ENCODE assay signal across 9 mouse cellular contexts in genomic region chr17:34079621-34080020, GRCm38 (mm10). TPM values are rescaled to one million over a fixed set of nuclear protein-coding genes. Genes with fewer than 3 reads are reported as not detected.
DNase-seq lines count a peak whose midpoint lies in the region; ATAC-seq lines count a peak whose summit lies in the region.
"Had no signal": no experiment of that assay in that cellular context is flagged by ENCODE, and none has a peak within 500 bp of the region (broad histone marks: within the 10 kb centered on the region; RNA-seq: fewer than 3 reads in every experiment).

No protein-coding gene starts in this region.

- no peak overlapping the region for H3K4me3 ChIP-seq in hindbrain, embryonic 10.5 days
- H3K4me3 ChIP-seq in midbrain, embryonic 13.5 days (replicated peaks), result no peak overlapping the region

- no peaks in the 10 kb centered on the region for H3K36me3 ChIP-seq in hindbrain, embryonic 10.5 days
- no peaks in the 10 kb centered on the region for H3K36me3 ChIP-seq in midbrain, embryonic 13.5 days

- H3K4me1 ChIP-seq in hindbrain, embryonic 10.5 days (replicated peaks), result peaks cover 18% of the 10 kb centered on the region
- H3K4me1 ChIP-seq in midbrain, embryonic 13.5 days (replicated peaks), result peaks cover 13% of the 10 kb centered on the region

- H3K27me3 ChIP-seq in hindbrain, embryonic 10.5 days (ENCODE audit: insufficient read depth, poor library complexity, severe bottlenecking), result peaks cover 23% of the 10 kb centered on the region
- H3K27me3 ChIP-seq in midbrain, embryonic 13.5 days, result peaks cover 14% of the 10 kb centered on the region

- H3K4me2 ChIP-seq in midbrain, embryonic 13.5 days (replicated peaks), result no peak overlapping the region

- H3K27ac ChIP-seq in hindbrain, embryonic 10.5 days, result no peak overlapping the region
- H3K27ac ChIP-seq in midbrain, embryonic 13.5 days, result no peak overlapping the region

- no peak overlapping the region for H3K9ac ChIP-seq in midbrain, embryonic 13.5 days (replicated peaks)

- peak; percentile 51 for DNase-seq in adrenal gland, postnatal 10 days
- DNase-seq in adrenal gland, adult 18-20 months (ENCODE audit: low spot score in 2 of 2), result no peak
- peak; percentile 86 for DNase-seq in 416B (ENCODE audit: low read depth)
- DNase-seq in embryo, embryonic 10 days (ENCODE audit: low spot score), result peak; percentile 73
- DNase-seq in hindbrain, embryonic 10.5 days (ENCODE audit: low spot score), result peak; percentile 38
- DNase-seq in layer of hippocampus, adult 9-11 months, result peak; percentile 65
- DNase-seq in urinary bladder, postnatal 4 days (ENCODE audit: low spot score in 2 of 2), result no peak

- peak; percentile 89 for ATAC-seq in midbrain, embryonic 13.5 days

- 17% methylated on average over 5 of the region's 5 CpGs for WGBS in hindbrain, embryonic 10.5 days
- 10% methylated on average over 5 of the region's 5 CpGs for WGBS in midbrain, embryonic 13.5 days

- no peaks in the 10 kb centered on the region for H3K9me3 ChIP-seq in hindbrain, embryonic 10.5 days
- H3K9me3 ChIP-seq in midbrain, embryonic 13.5 days, result no peaks in the 10 kb centered on the region

RNA-seq across cellular contexts. Expression of gene H2-Oa, which starts 12.5 kb away (rescaled TPM):
- total RNA-seq in adrenal gland, postnatal 10 days (2021), result 1 to 10 TPM; 1.4 to 1.5 TPM
- under 1 TPM; 0.36 to 0.54 TPM for total RNA-seq in adrenal gland, adult 18-20 months (2021)
- polyA plus RNA-seq in hindbrain, embryonic 10.5 days (2016; fragmentation: Nextera tagmentation; extraction: Ambion mirVana), result 0.80 and 0.82 TPM in 2 replicates
- not detected in 2 replicates for polyA plus RNA-seq in midbrain, embryonic 13.5 days (2015; fragmentation: Nextera tagmentation; extraction: Ambion mirVana)
- polyA plus RNA-seq: C2C12 had no signal

RNA-seq across cellular contexts. Expression of gene H2-DMa, which starts 39.7 kb away (rescaled TPM):
- total RNA-seq in adrenal gland, postnatal 10 days (2021), result 10 to 100 TPM in 1 of 2 experiments, 1 to 10 TPM in 1; 8.9 to 15.2 TPM
- 10 to 100 TPM; 14.7 to 21.0 TPM for total RNA-seq in adrenal gland, adult 18-20 months (2021)
- polyA plus RNA-seq in hindbrain, embryonic 10.5 days (2016; fragmentation: Nextera tagmentation; extraction: Ambion mirVana), result 5.8 and 7.7 TPM in 2 replicates
- polyA plus RNA-seq in midbrain, embryonic 13.5 days (2015; fragmentation: Nextera tagmentation; extraction: Ambion mirVana), result 13.1 and 15.3 TPM in 2 replicates

RNA-seq across cellular contexts. Expression of gene Col11a2, which starts 40.4 kb away (rescaled TPM):
- 10 to 100 TPM in 1 of 2 experiments, 1 to 10 TPM in 1; 4.2 to 15.0 TPM for total RNA-seq in adrenal gland, postnatal 10 days (2021)
- total RNA-seq in adrenal gland, adult 18-20 months (2021), result 1 to 10 TPM; 1.4 to 1.9 TPM
- 0.99 and 1.7 TPM in 2 replicates for polyA plus RNA-seq in hindbrain, embryonic 10.5 days (2016; fragmentation: Nextera tagmentation; extraction: Ambion mirVana)
- polyA plus RNA-seq in midbrain, embryonic 13.5 days (2015; fragmentation: Nextera tagmentation; extraction: Ambion mirVana), result 2.1 and 2.5 TPM in 2 replicates

RNA-seq across cellular contexts. Expression of gene Brd2, which starts 42.8 kb away (rescaled TPM):
- 100 to 1,000 TPM; 170 to 181 TPM for total RNA-seq in adrenal gland, postnatal 10 days (2021)
- 100 to 1,000 TPM; 199 to 244 TPM for total RNA-seq in adrenal gland, adult 18-20 months (2021)
- polyA plus RNA-seq in hindbrain, embryonic 10.5 days (2016; fragmentation: Nextera tagmentation; extraction: Ambion mirVana), result 131 and 135 TPM in 2 replicates
- 128 and 147 TPM in 2 replicates for polyA plus RNA-seq in midbrain, embryonic 13.5 days (2015; fragmentation: Nextera tagmentation; extraction: Ambion mirVana)

RNA-seq across cellular contexts. Expression of gene Rxrb, which starts 48.0 kb away (rescaled TPM):
- 10 to 100 TPM; 62.3 to 76.1 TPM for total RNA-seq in adrenal gland, postnatal 10 days (2021)
- total RNA-seq in adrenal gland, adult 18-20 months (2021), result 10 to 100 TPM; 55.9 to 58.2 TPM
- polyA plus RNA-seq in hindbrain, embryonic 10.5 days (2016; fragmentation: Nextera tagmentation; extraction: Ambion mirVana), result 49.1 and 56.4 TPM in 2 replicates
- 57.9 and 62.7 TPM in 2 replicates for polyA plus RNA-seq in midbrain, embryonic 13.5 days (2015; fragmentation: Nextera tagmentation; extraction: Ambion mirVana)

Comparison
In these comparisons a context has a peak if more than half of its experiments do, and no peak if none do; other contexts are left out.
1. DNase-seq: peak in adrenal gland, postnatal 10 days (single experiment), 416B (single experiment), embryo, embryonic 10 days (single experiment), hindbrain, embryonic 10.5 days (single experiment) and layer of hippocampus, adult 9-11 months (single experiment); none in adrenal gland, adult 18-20 months (0 of 2) and urinary bladder, postnatal 4 days (0 of 2).